Mouse (Mus musculus) lung, postnatal 25 days (tissue): ENCODE results near the gene Itfg2.
A peak's percentile ranks its signal among the peaks of the same experiment; 100 is the strongest.
"Not testable (repeated sequence)": the region's sequence is repeated elsewhere in the genome, so short reads cannot be mapped to it uniquely, and the experiment has no call there.

Experiments
- DNase-seq: peaks from one replicate; pipeline ENCODE4 v3.0.0; 2022; ENCODE audit warnings: low spot score

Itfg2 gene

DNA sequence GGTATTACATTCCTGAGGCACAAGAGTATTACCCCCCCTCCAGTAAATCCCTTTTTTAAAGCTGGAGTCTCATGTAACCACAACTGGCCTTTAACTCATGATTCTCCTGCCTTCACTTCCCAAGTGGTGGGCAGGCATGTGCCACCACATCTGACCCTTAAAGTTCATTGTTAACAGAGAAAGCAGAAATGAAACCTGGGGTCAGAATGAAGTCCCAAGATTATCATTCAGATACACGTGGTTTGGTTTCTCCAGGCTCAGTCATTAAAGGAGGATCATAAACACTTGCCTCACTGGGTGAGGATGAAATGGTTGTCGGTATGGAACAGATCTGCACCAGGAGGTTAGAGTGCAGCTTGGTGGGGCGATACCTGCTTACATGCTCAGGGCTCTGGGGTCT, 43.5 kb downstream of the Itfg2 start:
- no peak for DNase-seq

GRCm38 (mm10) chr6:128380594-128381167, 44.0 kb downstream of the Itfg2 start:
- DNase-seq: not testable (repeated sequence)

DNA sequence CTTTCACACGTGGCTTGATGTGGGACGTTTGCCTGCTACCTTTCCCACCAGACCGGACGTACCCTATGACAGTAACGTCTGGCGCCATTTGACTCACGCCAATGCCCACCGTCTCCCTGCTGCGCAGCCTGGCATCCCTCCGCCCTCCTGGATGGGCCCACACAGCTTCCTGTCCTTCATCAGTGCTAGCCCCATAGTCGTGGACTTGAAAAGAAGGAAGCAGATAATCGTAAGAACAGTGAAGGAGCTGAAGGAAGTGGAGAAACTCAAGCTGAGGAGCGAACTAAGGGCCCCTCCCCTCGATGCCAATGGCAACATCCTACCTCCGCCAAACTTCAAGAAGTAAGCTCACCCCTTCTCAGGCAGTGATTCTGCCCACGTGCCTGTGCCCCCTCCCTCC, 45.1 kb downstream of the Itfg2 start:
- DNase-seq: no peak

DNA sequence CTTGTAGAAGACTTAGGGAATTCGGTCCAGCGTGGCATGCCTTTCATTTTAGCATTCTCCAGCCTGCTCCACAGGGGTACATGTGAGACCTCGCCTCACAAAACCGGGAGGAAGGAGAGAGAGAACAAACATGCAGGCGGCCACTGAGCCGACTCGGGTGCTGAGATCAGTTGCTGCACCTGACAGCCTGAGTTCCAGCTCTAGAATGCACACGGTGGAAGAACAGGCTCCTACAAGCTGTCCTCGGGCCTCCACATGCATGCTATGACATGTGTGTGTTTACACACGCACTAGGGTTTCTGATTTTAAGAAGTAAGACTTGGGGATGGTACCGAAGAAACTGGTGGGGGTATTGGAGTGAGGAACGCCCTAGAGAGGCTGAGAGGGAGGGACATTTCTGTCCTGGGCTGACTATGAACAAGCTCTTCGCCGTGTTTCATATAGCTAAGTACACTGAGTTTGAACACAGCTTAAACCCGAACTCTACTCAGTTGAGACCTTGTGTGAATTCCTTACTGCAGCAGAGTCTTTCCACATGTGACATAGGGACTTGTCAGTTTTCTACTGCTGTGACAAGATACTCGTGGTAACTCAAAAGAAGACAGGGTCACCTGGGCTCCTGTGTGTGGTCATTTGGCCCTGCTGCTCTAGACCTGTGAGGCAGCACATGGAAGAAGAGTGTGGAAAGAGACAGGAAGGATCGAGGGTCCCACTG, 48.2 kb downstream of the Itfg2 start:
- DNase-seq: no peak

DNA sequence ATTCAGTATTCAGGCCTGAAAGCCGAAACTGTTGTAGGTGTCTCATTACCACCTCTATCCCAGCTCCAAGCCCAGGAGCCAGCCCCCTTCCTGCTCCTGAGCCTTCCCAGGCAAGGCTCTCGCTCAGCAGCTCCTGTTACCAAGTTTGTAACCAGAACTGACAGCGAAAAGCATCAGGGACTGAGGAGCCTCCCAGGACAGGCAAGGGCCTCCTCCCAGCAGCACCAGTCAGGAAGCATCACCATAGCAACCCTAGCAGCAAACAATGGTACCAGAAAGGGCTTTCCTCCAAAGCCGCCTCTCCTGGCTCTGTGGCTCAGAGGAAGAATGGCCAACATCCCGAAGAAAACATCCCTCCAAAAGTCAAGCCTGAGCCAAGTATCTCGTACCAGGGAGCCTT, 49.5 kb downstream of the Itfg2 start, which contains the start of the genes Tex52 and Gm44596:
TSS of gene Tex52 (plus strand) at position 265 of the 400 bp plus-strand sequence.
TSS of gene Gm44596 (plus strand) at position 312 of the 400 bp plus-strand sequence.
- peak; percentile 56 for DNase-seq

DNA sequence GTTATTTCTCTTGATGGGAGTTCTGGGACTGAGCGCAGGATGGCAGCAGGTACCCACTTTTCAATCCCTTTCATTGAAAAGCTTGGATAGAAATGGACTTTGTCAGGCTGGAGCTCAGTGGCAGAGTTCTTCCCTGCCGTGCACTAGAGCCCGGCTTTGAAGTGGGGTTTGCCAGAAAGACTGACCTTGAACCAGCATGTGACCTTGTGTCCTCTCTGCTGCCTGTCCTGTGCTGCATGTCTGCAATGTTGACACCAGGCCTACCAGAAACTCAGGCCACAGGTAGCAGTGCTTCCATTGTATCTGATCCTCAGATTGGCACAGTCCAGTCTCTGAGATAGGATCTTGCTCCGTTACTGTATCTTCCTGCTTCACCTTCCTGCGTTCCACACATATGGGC, 54.7 kb downstream of the Itfg2 start:
- DNase-seq: no peak

DNA sequence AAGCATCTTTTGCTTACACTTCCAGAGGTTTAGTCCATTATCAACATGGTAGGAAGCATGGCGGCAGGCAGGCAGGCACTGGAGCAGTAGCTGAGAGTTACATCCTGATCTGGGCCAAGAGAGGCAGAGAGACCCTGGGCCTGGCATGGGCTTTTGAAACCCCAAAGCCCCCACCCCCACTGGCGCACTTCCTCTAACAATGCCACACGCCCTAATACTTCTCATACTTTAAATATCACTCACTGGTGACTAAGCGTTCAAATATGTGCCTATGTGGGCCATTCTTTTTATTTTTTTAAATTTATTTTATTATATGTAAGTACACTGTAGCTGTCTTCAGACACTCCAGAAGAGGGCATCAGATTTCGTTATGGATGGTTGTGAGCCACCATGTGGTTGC, 58.3 kb downstream of the Itfg2 start:
- no peak for DNase-seq

DNA sequence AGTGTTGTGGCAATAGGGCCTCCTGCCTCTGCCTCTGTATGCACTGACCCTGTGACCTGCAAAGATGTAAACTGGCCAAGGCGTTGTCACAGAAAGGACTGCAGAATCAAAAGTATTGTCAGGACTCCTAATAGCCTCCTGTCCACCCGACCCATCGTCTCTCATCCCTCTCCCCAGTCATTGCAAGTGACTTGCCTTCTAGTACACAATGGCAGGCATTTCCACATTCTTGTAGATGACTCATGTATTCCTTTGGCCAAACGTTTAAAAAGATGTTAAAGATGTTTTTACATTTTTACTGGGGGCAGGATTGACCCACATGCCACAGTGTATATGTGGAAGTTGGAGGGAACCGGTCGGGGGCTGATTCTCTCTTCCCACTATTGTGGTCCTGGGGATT, 60.0 kb downstream of the Itfg2 start:
- DNase-seq: no peak

DNA sequence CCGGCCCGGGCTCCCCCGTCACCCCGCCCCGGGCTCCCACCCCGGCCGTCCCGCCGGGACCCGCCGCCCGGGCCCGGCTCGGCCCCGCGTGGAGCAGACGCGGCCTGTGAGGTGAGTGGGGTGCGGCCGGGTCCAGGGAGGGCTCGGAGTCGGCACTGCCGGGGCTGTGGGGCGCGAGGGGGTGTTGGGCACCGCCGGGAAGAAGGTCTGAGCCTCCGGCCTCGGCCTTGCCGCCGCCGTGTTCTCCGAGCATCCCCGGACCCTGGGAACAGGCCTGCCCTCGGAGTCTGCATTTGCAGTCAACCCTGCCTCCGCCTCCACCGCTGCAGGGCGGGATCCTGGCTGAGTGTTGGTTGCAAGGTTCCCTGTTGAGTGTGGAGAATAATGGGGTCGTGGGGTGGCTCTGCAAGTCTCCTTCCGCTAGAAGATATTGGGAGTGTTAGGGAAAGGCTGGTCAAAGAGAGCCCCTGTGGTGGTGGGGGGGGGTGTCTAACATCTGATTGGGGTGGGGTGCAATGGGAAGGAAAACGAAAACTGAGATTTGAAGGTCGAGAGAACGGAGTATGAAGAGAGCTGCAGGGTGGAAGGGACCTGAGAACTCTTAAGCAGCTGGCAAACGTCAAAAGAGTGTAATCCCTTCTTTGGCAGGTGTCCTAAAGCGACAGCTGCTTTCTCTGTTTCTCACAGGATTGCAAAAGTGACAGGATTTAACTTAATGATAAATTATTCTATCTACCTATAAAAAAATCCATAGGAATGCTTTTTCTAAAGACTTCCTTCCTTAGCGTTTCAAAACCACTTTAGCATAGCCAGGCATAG, 61.5 kb downstream of the Itfg2 start:
- no peak for DNase-seq

GRCm38 (mm10) chr6:128362381-128363006, 62.2 kb downstream of the Itfg2 start, which contains the start of the genes Rhno1 and Foxm1:
TSS of gene Rhno1 (minus strand) at chr6:128362911.
TSS of gene Foxm1 (plus strand) at chr6:128362967.
- peak; percentile 83 for DNase-seq

- DNase-seq: no peak
These were observed 62.8 kb downstream of the Itfg2 start for GRCm38 (mm10) chr6:128361901-128362300.
